Comparison of ENCODE assay signal across 22 mouse cellular contexts in the genomic region with DNA sequence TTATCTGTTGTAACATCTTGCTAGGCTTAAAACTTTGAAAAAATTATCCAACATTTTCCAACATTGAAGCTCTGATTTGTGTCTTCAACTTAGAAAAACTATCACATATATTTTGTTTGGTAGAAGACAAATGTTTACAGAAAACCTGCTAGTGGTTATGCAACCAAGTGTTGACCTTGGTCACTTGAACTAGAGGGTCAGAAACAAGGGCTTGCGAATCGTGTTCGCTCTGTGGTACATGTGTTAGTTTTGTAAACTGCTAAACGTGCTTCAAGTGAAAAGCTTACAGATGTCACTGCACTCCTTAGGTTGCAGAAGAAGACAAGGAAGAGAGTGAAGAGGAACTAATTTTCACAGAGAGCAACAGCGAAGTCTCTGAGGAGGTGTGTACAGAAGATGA. TPM values are rescaled to one million over a fixed set of nuclear protein-coding genes. Genes with fewer than 3 reads are reported as not detected.
"Had no signal": no experiment of that assay in that cellular context is flagged by ENCODE, and none has a peak within 500 bp of the region (broad histone marks: within the 10 kb centered on the region; RNA-seq: fewer than 3 reads in every experiment).

No protein-coding gene starts in this region.

- H3K9me3 ChIP-seq: midbrain, embryonic 10.5 days; midbrain, embryonic 13.5 days; neural tube, embryonic 13.5 days; neural tube, embryonic 15.5 days had no signal

- DNase-seq: lung, adult 18-20 months; lung, embryonic 14.5 days; lung, postnatal 10 days; lung, postnatal 4 days; retina, postnatal 1 day; right cerebral cortex, adult 18-20 months; right cerebral cortex, postnatal 25 days; right cerebral cortex, postnatal 4 days; spleen, adult 18-20 months; thymus, adult 18-20 months; thymus, postnatal 14 days; thymus, postnatal 36 days had no signal

- H3K27ac ChIP-seq: midbrain, embryonic 10.5 days; midbrain, embryonic 13.5 days; neural tube, embryonic 13.5 days; neural tube, embryonic 15.5 days had no signal

- H3K27me3 ChIP-seq: midbrain, embryonic 13.5 days; neural tube, embryonic 13.5 days; neural tube, embryonic 15.5 days had no signal

- H3K9ac ChIP-seq: lung, embryonic 14.5 days; midbrain, embryonic 13.5 days; neural tube, embryonic 13.5 days; neural tube, embryonic 15.5 days had no signal

- H3K4me3 ChIP-seq: midbrain, embryonic 10.5 days; midbrain, embryonic 13.5 days; myocyte; neural tube, embryonic 13.5 days; neural tube, embryonic 15.5 days had no signal

- H3K4me2 ChIP-seq: lung, embryonic 14.5 days; midbrain, embryonic 13.5 days; neural tube, embryonic 13.5 days; neural tube, embryonic 15.5 days had no signal

- H3K4me1 ChIP-seq: midbrain, embryonic 10.5 days; neural tube, embryonic 13.5 days; neural tube, embryonic 15.5 days had no signal

- H3K36me3 ChIP-seq: midbrain, embryonic 10.5 days; midbrain, embryonic 13.5 days; neural tube, embryonic 13.5 days; neural tube, embryonic 15.5 days had no signal

- ATAC-seq: midbrain, embryonic 13.5 days; midbrain, embryonic 16.5 days had no signal

RNA-seq across cellular contexts. Expression of a gene that starts 5.4 kb away (rescaled TPM):
- total RNA-seq: megakaryocyte, adult 5-6 weeks; megakaryocyte-erythroid progenitor cell, adult 5-6 weeks had no signal
- polyA plus RNA-seq: midbrain, embryonic 13.5 days; midbrain, embryonic 16.5 days; small intestine, adult 2 months; stomach, embryonic 14.5 days had no signal
